Mouse (Mus musculus): Measurements from ENCODE around the gene Dzank1.
A peak's percentile ranks its signal among the peaks of the same experiment; 100 is the strongest.

The Dzank1 gene

GRCm38 (mm10) chr2:144465876-144466575 is 61.2 kb downstream of the Dzank1 start:
- no peak for DNase-seq

GRCm38 (mm10) chr2:144464799-144465760 is 62.1 kb downstream of the Dzank1 start:
- no peak for DNase-seq

- no peak for DNase-seq
Measured at GRCm38 (mm10) chr2:144464182-144464581, 63.0 kb downstream of the Dzank1 start.

- DNase-seq: peak; percentile 89
Measured at GRCm38 (mm10) chr2:144458975-144459754, 68.0 kb downstream of the Dzank1 start.

- no peak for DNase-seq
Measured at GRCm38 (mm10) chr2:144458355-144458754, 68.9 kb downstream of the Dzank1 start.

GRCm38 (mm10) chr2:144452364-144453008 is 74.7 kb downstream of the Dzank1 start:
- DNase-seq: peak; percentile 57

GRCm38 (mm10) chr2:144450378-144450777 is 76.8 kb downstream of the Dzank1 start:
- DNase-seq: no peak

GRCm38 (mm10) chr2:144446360-144446999 is 80.7 kb downstream of the Dzank1 start:
- no peak for DNase-seq

- no peak for DNase-seq
Measured at GRCm38 (mm10) chr2:144441386-144441915, 85.8 kb downstream of the Dzank1 start.

- DNase-seq: no peak
Measured at GRCm38 (mm10) chr2:144439191-144439700, 88.0 kb downstream of the Dzank1 start.

- DNase-seq: no peak
Measured at GRCm38 (mm10) chr2:144438424-144438823, 88.8 kb downstream of the Dzank1 start.

- DNase-seq: no peak
Measured at GRCm38 (mm10) chr2:144435679-144436078, 91.5 kb downstream of the Dzank1 start.

- DNase-seq: no peak
Measured at GRCm38 (mm10) chr2:144431286-144431825, 95.9 kb downstream of the Dzank1 start.

GRCm38 (mm10) chr2:144429171-144429570 is 98.0 kb downstream of the Dzank1 start:
- no peak for DNase-seq

GRCm38 (mm10) chr2:144428659-144429058 is 98.6 kb downstream of the Dzank1 start:
- DNase-seq: no peak

GRCm38 (mm10) chr2:144427852-144428251 is 99.4 kb downstream of the Dzank1 start:
- DNase-seq: no peak

GRCm38 (mm10) chr2:144425761-144426160 is 101.5 kb downstream of the Dzank1 start:
- DNase-seq: peak; percentile 41

- DNase-seq: no peak
Measured at GRCm38 (mm10) chr2:144422094-144422675, 105.0 kb downstream of the Dzank1 start.

All from kidney, adult 11 months (tissue).